Mouse (Mus musculus): ENCODE data around the gene Gm9913. TPM values are rescaled to one million over a fixed set of nuclear protein-coding genes. Genes with fewer than 3 reads are reported as not detected.

Gm9913 gene
- total RNA-seq, 2 experiments from 2014 or later, result 0.20 to 0.28 TPM

DNA sequence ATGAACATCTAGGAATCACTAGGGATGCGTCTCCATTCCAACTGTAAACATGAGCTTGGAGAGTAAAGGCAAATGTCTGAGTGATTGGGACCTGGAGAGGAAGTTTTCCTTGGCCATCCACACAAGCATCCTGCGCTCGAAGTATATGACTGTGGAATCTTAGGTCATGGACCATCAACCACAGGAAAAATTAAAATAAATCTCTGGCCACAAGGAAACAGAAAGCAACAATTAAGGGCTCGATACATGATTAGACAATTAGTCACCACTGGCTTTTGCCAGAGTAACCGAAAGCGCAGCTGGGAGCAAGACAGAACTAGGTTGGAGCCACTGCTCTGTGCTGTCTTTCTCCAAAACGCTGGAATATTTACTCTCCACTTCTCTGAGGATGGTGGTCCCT lies 35.7 kb downstream of the Gm9913 start:
- no peak for DNase-seq (ENCODE audit: extremely low spot score in 1 of 2, low spot score in 2 of 2)
- intact Hi-C loops (cut with DNase I), result no loop called here

DNA sequence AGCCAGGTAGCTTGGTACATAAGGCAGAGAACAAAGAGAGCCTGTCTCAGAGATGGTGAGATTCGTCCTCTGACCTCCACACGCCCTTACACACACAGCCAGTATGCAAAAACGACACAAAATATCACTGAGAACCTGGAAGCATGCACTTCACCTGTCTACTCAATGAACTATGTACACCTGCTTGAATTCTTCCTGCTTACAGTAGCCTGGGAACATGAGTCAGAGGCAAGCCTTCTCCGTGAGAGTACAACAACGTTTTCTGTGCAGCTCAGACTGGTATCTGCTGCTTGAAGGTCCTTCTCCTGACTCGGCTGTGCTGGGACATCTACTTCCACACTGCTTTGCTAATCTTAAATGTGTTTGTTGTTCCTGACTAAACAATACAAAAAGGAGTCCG lies 36.6 kb downstream of the Gm9913 start:
- DNase-seq (ENCODE audit: extremely low spot score in 1 of 2, low spot score in 2 of 2), result no peak
- intact Hi-C loops (cut with DNase I), result no loop called here

DNA sequence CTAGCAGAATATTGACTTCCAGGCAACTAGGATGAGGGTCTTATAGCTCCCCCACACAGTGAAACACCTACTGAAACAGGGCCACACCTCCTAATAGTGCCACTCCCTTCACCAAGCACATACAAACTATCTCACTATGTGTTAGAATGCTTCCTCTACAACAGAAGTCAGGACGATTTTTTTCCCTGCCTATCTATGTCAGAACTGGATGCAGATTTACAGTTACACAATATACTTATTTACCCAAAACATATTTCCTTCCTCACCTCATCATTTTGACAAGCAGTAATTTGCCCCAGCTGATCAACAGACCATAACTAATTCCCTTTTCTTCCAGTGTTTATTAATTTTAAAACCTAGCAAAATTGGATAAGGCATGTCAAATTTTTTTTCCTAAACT lies 38.8 kb downstream of the Gm9913 start:
- intact Hi-C loops (cut with DNase I), result no loop called here

DNA sequence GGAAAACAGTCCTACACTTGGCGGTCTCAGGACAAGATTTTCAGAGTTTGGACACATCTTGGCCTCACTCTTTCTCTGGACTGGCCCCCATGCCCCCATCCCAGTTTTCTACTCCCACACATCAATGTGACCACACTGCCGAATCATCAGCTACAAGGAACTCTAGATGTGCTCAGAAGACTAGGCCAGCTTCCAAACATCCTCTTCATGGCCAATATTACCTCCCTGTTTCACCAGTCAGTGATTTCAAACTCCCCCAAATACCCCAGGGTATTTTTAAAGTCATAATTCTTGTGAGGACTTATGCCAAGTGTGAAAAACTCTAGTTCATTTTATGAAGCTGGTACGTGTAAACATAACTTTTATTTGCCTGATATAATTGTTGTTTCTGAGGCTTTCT lies 40.1 kb downstream of the Gm9913 start:
- intact Hi-C loops (cut with DNase I), result no loop called here
- DNase-seq (ENCODE audit: extremely low spot score in 1 of 2, low spot score in 2 of 2), result no peak

More for the DNA sequence above, 38.8 kb downstream of the Gm9913 start:
- no peak for DNase-seq (ENCODE audit: extremely low spot score in 1 of 2, low spot score in 2 of 2)

DNA sequence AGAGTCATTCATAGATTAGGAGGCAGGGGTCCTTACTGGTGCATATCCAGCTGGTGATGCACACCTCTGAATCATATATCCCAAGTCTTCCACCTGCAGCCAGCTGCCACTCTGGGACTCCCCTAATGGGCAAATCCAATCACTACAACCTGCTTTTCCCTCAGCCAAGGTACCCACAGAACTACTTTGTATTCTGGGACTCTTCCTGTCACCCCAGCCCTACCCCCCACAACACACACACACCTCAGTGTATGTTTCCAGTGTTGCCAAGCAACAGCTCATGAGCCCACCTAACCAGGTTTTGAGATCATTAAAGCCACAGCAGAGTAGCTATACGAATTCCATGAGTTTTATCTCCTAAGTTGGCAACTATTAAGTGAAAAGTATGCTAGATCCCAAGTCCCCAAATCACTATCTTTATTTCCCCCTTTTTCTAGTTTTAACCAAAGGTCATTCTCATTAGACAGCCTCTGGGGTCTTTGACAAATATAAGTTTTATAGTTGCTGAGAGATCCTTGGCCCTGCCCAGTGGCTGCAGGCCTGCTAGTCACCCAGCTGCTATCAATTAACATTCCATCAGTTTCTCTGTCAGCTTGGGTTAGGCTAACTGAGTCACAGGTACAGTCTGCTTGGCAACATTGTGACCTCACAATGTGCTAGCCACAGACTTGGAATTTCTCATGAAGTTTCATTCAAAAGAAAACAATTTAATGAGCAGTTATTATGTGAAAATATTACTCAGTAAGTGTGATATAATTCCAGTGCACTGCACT lies 44.1 kb downstream of the Gm9913 start:
- intact Hi-C loops (cut with DNase I), result no loop called here
- no peak for DNase-seq (ENCODE audit: extremely low spot score in 1 of 2, low spot score in 2 of 2)

DNA sequence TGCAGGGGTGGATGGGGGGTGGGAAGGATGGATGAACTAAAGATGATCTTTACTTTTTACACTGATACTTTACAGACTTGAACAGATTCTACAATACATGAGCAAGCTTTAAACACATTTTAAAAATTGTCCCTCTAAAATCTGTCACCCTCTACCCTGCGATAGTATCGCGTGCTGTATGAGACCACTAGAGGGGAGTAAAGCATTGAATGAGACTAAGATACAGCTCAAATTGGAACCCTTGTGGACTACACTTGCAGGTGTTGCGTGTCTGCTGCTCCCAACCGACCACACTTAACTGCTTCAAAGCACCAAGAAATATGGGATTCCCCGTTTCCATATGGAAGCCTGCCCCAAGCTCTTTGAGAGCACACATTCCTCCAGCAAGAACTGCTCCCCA lies 50.9 kb downstream of the Gm9913 start:
- intact Hi-C loops (cut with DNase I), result no loop called here
- no peak for DNase-seq (ENCODE audit: extremely low spot score in 1 of 2, low spot score in 2 of 2)

Other genes with a start within 250 kb of the Gm9913 start
- gene Fbn1, start 2.9 kb downstream of the Gm9913 start, total RNA-seq (2021), result 1 to 10 TPM; 9.5 to 9.7 TPM
- gene Cep152, start 120.0 kb downstream of the Gm9913 start, total RNA-seq (2021), result 1 to 10 TPM; 1.8 to 2.0 TPM
- 100 to 1,000 TPM; 428 to 443 TPM for gene Eid1, start 168.0 kb downstream of the Gm9913 start, total RNA-seq (2021)
- gene Shc4, start 219.1 kb downstream of the Gm9913 start, total RNA-seq (2021), result 1 to 10 TPM; 5.2 to 5.8 TPM

All from left cerebral cortex, postnatal 10 days (tissue).